Comparison of ENCODE assay signal across 1 mouse cellular context in genomic region chr12:84362872-84363271, GRCm38 (mm10).
TF ChIP-seq lines count a peak whose summit lies in the region.

No protein-coding gene starts in this region.

TF ChIP-seq in myocyte, 11 proteins besides CTCF, POLR2A, EP300 and RAD21 (continued from another document):
- TF ChIP-seq TCF12 (IDR thresholded peaks at IDR 0.05; ENCODE audit: insufficient read depth, poor library complexity, severe bottlenecking) (no peak), USF1 (IDR thresholded peaks at IDR 0.05; ENCODE audit: low read depth) (no peak), SRF (IDR thresholded peaks at IDR 0.05; ENCODE audit: control insufficient read depth, insufficient read length, low read depth) (no peak), TCF3 (IDR thresholded peaks at IDR 0.05; ENCODE audit: insufficient read length, low read depth) (no peak), E2F4 (IDR thresholded peaks at IDR 0.05; ENCODE audit: insufficient read depth) (no peak)
